Comparison of ENCODE assay signal across 22 mouse cellular contexts in genomic region chr10:94043908-94044307, GRCm38 (mm10). TPM values are rescaled to one million over a fixed set of nuclear protein-coding genes. Genes with fewer than 3 reads are reported as not detected.
DNase-seq lines count a peak whose midpoint lies in the region; ATAC-seq lines count a peak whose summit lies in the region.
"Had no signal": no experiment of that assay in that cellular context is flagged by ENCODE, and none has a peak within 500 bp of the region (broad histone marks: within the 10 kb centered on the region; RNA-seq: fewer than 3 reads in every experiment).

No protein-coding gene starts in this region.

- no peak overlapping the region for H3K9ac ChIP-seq in midbrain, embryonic 13.5 days (replicated peaks)
- H3K9ac ChIP-seq: embryonic facial prominence, embryonic 12.5 days had no signal

- DNase-seq in heart, adult 11 months: peak; percentile 56
- DNase-seq in heart, embryonic 10.5 days (ENCODE audit: low spot score): no peak
- peak; percentile 51 for DNase-seq in midbrain, embryonic 10.5 days (ENCODE audit: low spot score)
- DNase-seq in embryo, embryonic 10.5 days (ENCODE audit: low spot score): peak; percentile 68
- no peak for DNase-seq in spleen, postnatal 4 days (ENCODE audit: low spot score in 2 of 2)
- DNase-seq in ovary, postnatal 14 days (ENCODE audit: low spot score): no peak
- DNase-seq: adrenal gland, postnatal 10 days; B cell, adult 2 months; cerebellum, adult 11 months; cerebellum, adult 8-10 months; cerebellum, postnatal 14 days; gastrocnemius, adult 2 months; gastrocnemius, postnatal 25 days; heart, postnatal 10 days; heart, postnatal 4 days had no signal

- no peaks in the 10 kb centered on the region for H3K9me3 ChIP-seq in heart, embryonic 10.5 days
- no peaks in the 10 kb centered on the region for H3K9me3 ChIP-seq in midbrain, embryonic 10.5 days (replicated peaks)
- H3K9me3 ChIP-seq in midbrain, embryonic 13.5 days: no peaks in the 10 kb centered on the region
- H3K9me3 ChIP-seq: embryonic facial prominence, embryonic 12.5 days; G1E had no signal

- no peak for ATAC-seq in midbrain, embryonic 13.5 days
- ATAC-seq: CD4-positive, CD25-positive, alpha-beta regulatory T cell, adult 4 months; hindbrain, embryonic 16.5 days; inflammation-experienced regulatory T-cells, adult 6 months; intestine, postnatal 0 days had no signal

- 79% methylated on average over 10 of the region's 10 CpGs for WGBS in heart, embryonic 10.5 days
- WGBS in midbrain, embryonic 10.5 days: 25% methylated on average over 10 of the region's 10 CpGs
- 14% methylated on average over 10 of the region's 10 CpGs for WGBS in midbrain, embryonic 13.5 days

- H3K27me3 ChIP-seq in heart, embryonic 10.5 days (ENCODE audit: insufficient read depth, poor library complexity, severe bottlenecking): no peaks in the 10 kb centered on the region
- H3K27me3 ChIP-seq in midbrain, embryonic 10.5 days (ENCODE audit: low read depth, poor library complexity, severe bottlenecking): no peaks in the 10 kb centered on the region
- H3K27me3 ChIP-seq in midbrain, embryonic 13.5 days: no peaks in the 10 kb centered on the region
- H3K27me3 ChIP-seq: embryonic facial prominence, embryonic 12.5 days had no signal

- H3K36me3 ChIP-seq in heart, embryonic 10.5 days: peaks cover 26% of the 10 kb centered on the region
- H3K36me3 ChIP-seq in midbrain, embryonic 10.5 days: peaks cover 33% of the 10 kb centered on the region
- peaks cover 16% of the 10 kb centered on the region for H3K36me3 ChIP-seq in midbrain, embryonic 13.5 days

- no peak overlapping the region for H3K4me2 ChIP-seq in midbrain, embryonic 13.5 days (replicated peaks)
- H3K4me2 ChIP-seq: embryonic facial prominence, embryonic 12.5 days had no signal

- H3K27ac ChIP-seq in heart, embryonic 10.5 days: no peak overlapping the region
- H3K27ac ChIP-seq in midbrain, embryonic 10.5 days (replicated peaks): peak overlapping the region; percentile 76
- no peak overlapping the region for H3K27ac ChIP-seq in midbrain, embryonic 13.5 days
- H3K27ac ChIP-seq: embryonic facial prominence, embryonic 12.5 days; gastrocnemius, adult 2 months had no signal

- H3K4me1 ChIP-seq in heart, embryonic 10.5 days: peaks cover 23% of the 10 kb centered on the region
- peaks cover 30% of the 10 kb centered on the region for H3K4me1 ChIP-seq in midbrain, embryonic 10.5 days
- peaks cover 8% of the 10 kb centered on the region; the same call in 1 of the 2 replicates for H3K4me1 ChIP-seq in midbrain, embryonic 13.5 days (replicated peaks)
- H3K4me1 ChIP-seq: embryonic facial prominence, embryonic 12.5 days had no signal

- no peak overlapping the region for H3K4me3 ChIP-seq in heart, embryonic 10.5 days
- peak overlapping the region; percentile 32 for H3K4me3 ChIP-seq in midbrain, embryonic 10.5 days
- H3K4me3 ChIP-seq in midbrain, embryonic 13.5 days (replicated peaks): no peak overlapping the region
- H3K4me3 ChIP-seq: embryonic facial prominence, embryonic 12.5 days; gastrocnemius, adult 2 months had no signal

RNA-seq across cellular contexts. Expression of gene Fgd6, which starts 8.1 kb away (rescaled TPM):
- polyA plus RNA-seq in heart, embryonic 10.5 days (2016; fragmentation: Nextera tagmentation; extraction: Ambion mirVana): 2.9 and 4.5 TPM in 2 replicates
- polyA plus RNA-seq in midbrain, embryonic 10.5 days (2016; fragmentation: Nextera tagmentation; extraction: Ambion mirVana): 4.5 TPM in 2 replicates
- 2.5 and 2.7 TPM in 2 replicates for polyA plus RNA-seq in midbrain, embryonic 13.5 days (2015; fragmentation: Nextera tagmentation; extraction: Ambion mirVana)

RNA-seq across cellular contexts. Expression of gene Vezt, which starts 8.3 kb away (rescaled TPM):
- polyA plus RNA-seq in heart, embryonic 10.5 days (2016; fragmentation: Nextera tagmentation; extraction: Ambion mirVana): 20.6 and 26.3 TPM in 2 replicates
- 29.6 and 36.0 TPM in 2 replicates for polyA plus RNA-seq in midbrain, embryonic 10.5 days (2016; fragmentation: Nextera tagmentation; extraction: Ambion mirVana)
- polyA plus RNA-seq in midbrain, embryonic 13.5 days (2015; fragmentation: Nextera tagmentation; extraction: Ambion mirVana): 66.4 and 69.9 TPM in 2 replicates

Comparison
In these comparisons a context has a peak if more than half of its experiments do, and no peak if none do; other contexts are left out.
1. DNase-seq: peak in heart, adult 11 months (single experiment), midbrain, embryonic 10.5 days (single experiment) and embryo, embryonic 10.5 days (single experiment); none in heart, embryonic 10.5 days (single experiment), spleen, postnatal 4 days (0 of 2) and ovary, postnatal 14 days (single experiment).